Mouse (Mus musculus): ENCODE measurements at regions not wholly inside any gene's neighbourhood (a gene's known extent, or its start where the extent isn't known, plus 50 kb on each side); places are given as distances from the start of the nearest gene placed in this dataset.

DNA sequence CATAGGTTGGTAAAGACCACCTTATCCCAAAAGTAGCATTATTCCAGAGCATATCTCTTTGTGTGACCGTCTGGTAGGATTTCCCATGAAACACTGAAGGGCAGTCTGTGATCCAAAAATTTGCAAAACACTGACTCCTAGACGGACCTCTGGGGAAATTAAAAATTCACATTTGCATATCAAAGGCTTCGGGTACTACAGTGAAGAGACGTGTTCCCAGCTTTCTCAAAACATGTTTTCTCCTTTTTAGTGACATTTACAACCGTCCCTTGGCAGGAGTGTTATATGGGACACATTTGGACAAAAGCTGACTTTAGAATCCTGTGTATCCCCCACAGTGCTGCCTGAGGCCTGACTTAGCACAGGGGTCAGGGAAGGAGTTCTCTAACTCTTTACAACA is 78.8 kb upstream of the Pkdcc start:
- no peak for TF ChIP-seq CTCF (IDR thresholded peaks at IDR 0.05; ENCODE audit: extremely low read depth, insufficient read depth, low read length)
- no peak for TF ChIP-seq POLR2A (IDR thresholded peaks at IDR 0.05; ENCODE audit: extremely low read depth, insufficient read depth, low read length)

All from cortical plate, adult 2 months (tissue).